Mouse (Mus musculus) embryonic facial prominence, embryonic 14.5 days (tissue): ENCODE results near the gene Col4a2. TPM values are rescaled to one million over a fixed set of nuclear protein-coding genes. Genes with fewer than 3 reads are reported as not detected.
A peak's percentile ranks its signal among the peaks of the same experiment; 100 is the strongest.

Experiments used
- ATAC-seq: fragments of 200-750 bp; cut with Nextera tagmentation; 2 replicates; pipeline ENCODE4 v1.8.0; 2017; ENCODE audit warnings: low read depth, moderate number of reproducible peaks, moderate TSS enrichment
- DNase-seq: peaks from one replicate; pipeline ENCODE4 v3.0.0-alpha.2; 2015; ENCODE audit warnings: low spot score
- H3K27ac ChIP-seq: fragments of 300-500 bp; sonication (generic); replicated peaks from 2 replicates; pipeline ENCODE4 v1.5.1; 2014; ENCODE audit warnings: low read depth, mild to moderate bottlenecking, low read length, moderate library complexity
- H3K27me3 ChIP-seq: fragments of 300-500 bp; sonication (generic); replicated peaks from 2 replicates; pipeline ENCODE4 v1.6.1; 2014; ENCODE audit warnings: low read length; ENCODE audit not compliant: control insufficient read depth, insufficient read depth
- H3K36me3 ChIP-seq: fragments of 300-500 bp; sonication (generic); 2 replicates; pipeline ENCODE4 v1.6.1; 2014; ENCODE audit warnings: low read length, mixed read lengths; ENCODE audit not compliant: control insufficient read depth, insufficient read depth
- H3K4me1 ChIP-seq: fragments of 300-500 bp; sonication (generic); 2 replicates; pipeline ENCODE4 v1.6.1; 2014; ENCODE audit warnings: antibody characterized with exemption, low read length; ENCODE audit not compliant: control insufficient read depth, insufficient read depth
- H3K4me2 ChIP-seq: fragments of 300-500 bp; sonication (generic); 2 replicates; pipeline ENCODE4 v1.6.1; 2014; ENCODE audit warnings: low read depth, mild to moderate bottlenecking, low read length, moderate library complexity, mixed read lengths
- H3K4me3 ChIP-seq: fragments of 300-500 bp; sonication (generic); 2 replicates; pipeline ENCODE4 v1.5.1; 2014; ENCODE audit warnings: low read depth, mild to moderate bottlenecking, low read length
- H3K9ac ChIP-seq: fragments of 300-500 bp; sonication (generic); 2 replicates; pipeline ENCODE4 v1.6.1; 2014; ENCODE audit warnings: low read depth, mild to moderate bottlenecking, low read length, moderate library complexity, mixed read lengths
- H3K9me3 ChIP-seq: fragments of 300-500 bp; sonication (generic); 2 replicates; pipeline ENCODE4 v1.6.1; 2016; ENCODE audit warnings: low read length; ENCODE audit not compliant: control insufficient read depth
- WGBS: fragments of 180-500 bp; shearing (Covaris S2); extraction: QIAGEN DNeasy Blood & Tissue Kit; methylation state at CpG from one replicate; pipeline ENCODE4 v1.1.7; 2014; 5-methylcytosine and 5-hydroxymethylcytosine counted together
- polyA plus RNA-seq: library from polyadenylated mRNA; unstranded; fragments of >200 nt; fragmentation: Nextera tagmentation; extraction: Ambion mirVana; gene quantifications from 2 replicates; pipeline ENCODE4 v1.2.1, GENCODE M21; 2014

Gene Col4a2
- polyA plus RNA-seq, 1 experiment from 2014 or later: 95.9 TPM

DNA sequence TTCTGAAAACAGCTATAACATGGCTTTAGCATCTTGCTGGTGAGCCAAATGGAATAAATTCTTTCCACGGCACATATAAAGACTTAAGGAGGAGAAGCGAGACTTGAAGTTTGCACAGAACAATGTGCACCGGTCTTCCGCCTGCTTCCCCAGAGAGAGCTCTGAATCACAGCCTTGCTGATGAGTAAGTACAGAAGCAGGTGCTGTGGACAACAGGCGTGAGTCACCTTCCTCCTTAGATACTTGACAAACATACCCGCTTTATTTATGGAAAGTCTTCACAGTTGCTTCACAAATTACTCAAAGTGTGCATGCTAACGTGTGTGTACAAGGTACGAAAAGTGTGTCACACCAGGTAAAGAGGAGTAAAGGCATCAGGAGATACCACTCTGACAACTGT, 59.5 kb downstream of the Col4a2 start:
- no peak for ATAC-seq
- 0 out of 2 replicates have a peak, but pooled peaks cover 8% of the 10 kb centered on the region for H3K4me1 ChIP-seq
- H3K36me3 ChIP-seq: no peaks in the 10 kb centered on the region
- DNase-seq: peak; percentile 29
- H3K4me2 ChIP-seq: no peak overlapping the region
- H3K9me3 ChIP-seq: no peaks in the 10 kb centered on the region
- H3K27ac ChIP-seq: no peak overlapping the region
- no peaks in the 10 kb centered on the region for H3K27me3 ChIP-seq
- WGBS: 87% methylated on average over 8 of the region's 8 CpGs
- H3K4me3 ChIP-seq: no peak overlapping the region
- H3K9ac ChIP-seq: no peak overlapping the region

GRCm38 (mm10) chr8:11373643-11374325, 61.2 kb downstream of the Col4a2 start:
- Histone ChIP-seq H3K4me1 (0 out of 2 replicates have a peak, but pooled peaks cover 7% of the 10 kb centered on the region), H3K9me3 (no peaks in the 10 kb centered on the region), H3K4me3 (no peak overlapping the region), H3K36me3 (no peaks in the 10 kb centered on the region), H3K27ac (no peak overlapping the region), H3K4me2 (no peak overlapping the region), H3K27me3 (no peaks in the 10 kb centered on the region), H3K9ac (no peak overlapping the region)
- DNase-seq (no peak), ATAC-seq (no peak)
- 86% methylated on average over 15 of the region's 15 CpGs for WGBS

DNA sequence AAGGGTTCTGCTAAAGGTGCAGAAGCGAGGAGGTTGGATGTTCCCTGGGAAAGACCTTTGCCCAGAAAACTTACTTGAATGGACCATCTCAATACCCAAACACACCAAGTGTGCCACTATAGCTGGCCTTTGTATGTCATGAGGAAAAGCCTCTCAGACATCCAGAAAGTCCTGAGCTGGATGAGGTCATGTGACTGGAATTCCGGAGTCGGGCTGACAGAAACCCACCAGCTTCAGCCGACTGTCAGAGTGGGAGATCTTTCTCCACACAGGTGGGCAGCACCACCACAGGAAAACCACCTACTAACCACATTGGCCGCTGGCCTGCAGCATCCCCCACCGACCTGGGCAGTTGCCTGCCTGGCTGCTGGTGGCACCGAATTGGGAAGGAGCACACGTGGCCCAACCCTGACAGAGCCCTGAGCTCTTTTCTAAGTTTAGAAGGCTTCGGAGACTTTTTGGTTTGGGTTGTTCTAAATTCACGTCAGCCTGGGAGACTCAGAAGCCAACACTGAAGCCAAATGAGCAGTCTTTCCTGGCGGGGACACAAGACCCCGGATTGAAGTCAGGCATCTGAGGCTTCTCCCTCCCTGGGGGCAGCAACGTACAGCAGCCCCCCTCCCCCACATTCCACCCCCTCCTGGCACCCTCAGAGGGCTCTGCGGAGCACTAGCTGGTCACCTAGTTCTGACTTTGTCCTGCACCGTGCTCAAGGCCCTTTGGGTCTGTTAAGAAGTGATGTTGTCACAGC, 61.9 kb downstream of the Col4a2 start:
- WGBS: 80% methylated on average over 15 of the region's 15 CpGs
- ATAC-seq (no peak), DNase-seq (no peak)
- no peak overlapping the region for H3K4me2 ChIP-seq
- no peaks in the 10 kb centered on the region for H3K27me3 ChIP-seq
- H3K27ac ChIP-seq: no peak overlapping the region
- H3K4me3 ChIP-seq: no peak overlapping the region
- no peak overlapping the region for H3K9ac ChIP-seq
- no peaks in the 10 kb centered on the region for H3K4me1 ChIP-seq
- H3K9me3 ChIP-seq: no peaks in the 10 kb centered on the region
- H3K36me3 ChIP-seq: no peaks in the 10 kb centered on the region

GRCm38 (mm10) chr8:11375749-11376438, 63.3 kb downstream of the Col4a2 start:
- Histone ChIP-seq H3K4me3 (no peak overlapping the region), H3K4me1 (no peaks in the 10 kb centered on the region), H3K36me3 (no peaks in the 10 kb centered on the region), H3K4me2 (no peak overlapping the region), H3K27me3 (no peaks in the 10 kb centered on the region), H3K27ac (peak overlapping the region; percentile 6; the same call in 1 of the 2 replicates), H3K9me3 (no peaks in the 10 kb centered on the region), H3K9ac (no peak overlapping the region)
- ATAC-seq (peak; percentile 37; the same call in 1 of the 2 replicates), DNase-seq (peak; percentile 45)
- 45% methylated on average over 18 of the region's 18 CpGs for WGBS

DNA sequence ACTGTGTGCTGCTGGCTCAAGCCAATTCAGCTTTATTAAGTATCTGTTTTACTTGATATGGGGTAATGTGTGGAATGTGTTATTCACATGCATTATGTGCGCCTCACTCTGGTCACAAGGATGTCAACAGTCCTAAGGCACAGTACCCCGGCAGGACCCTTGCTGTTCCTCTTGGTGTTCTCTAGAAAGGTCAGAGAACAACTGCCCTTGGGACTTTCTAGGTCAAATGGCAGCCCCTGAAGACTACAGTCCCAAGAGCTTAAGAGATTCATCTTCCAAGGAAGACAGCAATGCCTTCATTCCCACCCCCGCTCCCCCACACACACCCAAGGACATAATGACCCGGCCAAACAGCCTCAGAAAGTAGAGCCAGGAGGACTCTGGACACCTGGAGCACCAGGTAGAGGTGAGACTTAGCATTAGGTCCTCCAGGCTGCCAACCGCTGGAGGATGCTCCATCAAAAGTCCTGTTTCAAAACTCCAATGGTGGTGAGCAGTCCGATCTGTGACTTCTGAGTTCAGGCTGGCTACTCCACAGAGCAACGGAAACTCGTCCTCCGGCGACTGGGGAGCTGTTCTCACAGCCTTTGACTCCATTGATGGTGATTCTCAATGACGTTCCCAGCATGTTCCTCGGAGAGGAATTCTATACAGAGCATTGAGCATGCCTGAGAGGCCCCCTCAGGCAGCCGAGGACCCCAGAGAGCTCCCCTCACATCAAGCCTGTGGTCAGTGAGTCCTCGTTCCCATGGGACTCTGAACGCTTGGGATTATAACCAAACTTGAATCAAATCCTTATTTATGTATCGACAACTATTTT, 65.0 kb downstream of the Col4a2 start:
- DNase-seq: peak; percentile 61
- H3K36me3 ChIP-seq: no peaks in the 10 kb centered on the region
- WGBS: 79% methylated on average over 16 of the region's 16 CpGs
- no peak overlapping the region for H3K4me2 ChIP-seq
- no peak for ATAC-seq
- H3K27me3 ChIP-seq: no peaks in the 10 kb centered on the region
- H3K27ac ChIP-seq: no peak overlapping the region
- H3K4me1 ChIP-seq: peaks cover 15% of the 10 kb centered on the region
- H3K9me3 ChIP-seq: no peaks in the 10 kb centered on the region
- H3K4me3 ChIP-seq: no peak overlapping the region
- H3K9ac ChIP-seq: no peak overlapping the region

DNA sequence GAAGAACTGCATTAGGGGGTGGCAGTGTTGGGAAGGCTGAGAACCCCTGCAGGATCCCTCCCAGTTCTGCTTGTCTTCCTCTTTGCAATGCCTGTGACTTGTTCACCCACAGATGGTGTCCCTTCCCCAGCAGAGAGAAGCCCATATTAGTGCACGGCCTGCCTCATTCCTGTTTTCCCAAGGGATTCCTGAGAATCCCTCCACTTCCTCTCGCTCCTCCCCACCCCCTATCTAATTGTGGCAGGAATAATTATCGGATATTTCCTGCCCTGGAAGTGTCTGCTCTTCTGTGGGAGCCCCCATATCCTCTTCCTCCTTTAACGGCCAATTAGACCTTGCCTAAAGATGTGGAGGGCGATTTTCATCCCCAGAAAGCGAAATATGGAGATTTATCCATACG, 67.0 kb downstream of the Col4a2 start:
- no peak overlapping the region for H3K27ac ChIP-seq
- H3K36me3 ChIP-seq: no peaks in the 10 kb centered on the region
- peak; percentile 33 for DNase-seq
- no peak overlapping the region for H3K4me2 ChIP-seq
- H3K4me1 ChIP-seq: peaks cover 20% of the 10 kb centered on the region
- no peaks in the 10 kb centered on the region for H3K27me3 ChIP-seq
- H3K9me3 ChIP-seq: no peaks in the 10 kb centered on the region
- WGBS: 63% methylated on average over 7 of the region's 7 CpGs
- H3K9ac ChIP-seq: no peak overlapping the region
- H3K4me3 ChIP-seq: no peak overlapping the region
- ATAC-seq: no peak

DNA sequence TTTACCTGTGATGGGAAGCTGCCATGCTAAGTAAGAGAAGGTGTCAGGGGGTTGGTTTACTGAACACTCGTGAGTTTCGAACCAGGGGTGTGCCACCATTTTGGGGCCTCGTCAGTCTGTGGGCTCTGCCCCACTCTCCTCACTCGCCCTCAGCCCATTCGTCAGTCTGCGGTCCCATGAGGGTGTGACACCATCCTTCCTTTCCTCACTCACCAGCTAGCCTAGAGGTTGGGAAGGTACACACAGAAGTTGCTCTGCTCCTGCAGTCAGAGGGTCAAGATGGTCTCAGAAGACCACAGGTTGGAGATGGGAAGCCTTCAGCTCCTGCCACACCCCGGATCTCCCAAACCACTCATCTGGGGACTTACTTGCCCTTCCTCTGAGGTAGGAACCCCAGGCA, 68.9 kb downstream of the Col4a2 start:
- ATAC-seq (no peak), DNase-seq (no peak)
- no peak overlapping the region for H3K4me2 ChIP-seq
- peaks cover 33% of the 10 kb centered on the region for H3K4me1 ChIP-seq
- 0 out of 2 replicates have a peak overlapping the region, but pooled peaks have one; percentile 4 for H3K27ac ChIP-seq
- no peak overlapping the region for H3K4me3 ChIP-seq
- WGBS: 87% methylated on average over 7 of the region's 7 CpGs
- no peaks in the 10 kb centered on the region for H3K9me3 ChIP-seq
- no peaks in the 10 kb centered on the region for H3K27me3 ChIP-seq
- H3K9ac ChIP-seq: no peak overlapping the region
- no peaks in the 10 kb centered on the region for H3K36me3 ChIP-seq
